Mouse (Mus musculus) kidney, adult 2 months (tissue): ENCODE data around the gene Mmel1. TPM values are rescaled to one million over a fixed set of nuclear protein-coding genes. Genes with fewer than 3 reads are reported as not detected.
A peak's percentile ranks its signal among the peaks of the same experiment; 100 is the strongest.

Experiments used
- DNase-seq: peaks from one replicate; pipeline ENCODE4 v3.0.0; 2021
- H3K27ac ChIP-seq: fragments of 200-500 bp; 2 replicates; pipeline ENCODE4 v1.5.1; 2012; ENCODE audit warnings: low read depth, low read length, control low read depth, inconsistent platforms; ENCODE audit not compliant: insufficient read depth
- H3K27me3 ChIP-seq: fragments of 200-500 bp; replicated peaks from 2 replicates; pipeline ENCODE4 v1.6.1; 2012; ENCODE audit warnings: mild to moderate bottlenecking, moderate library complexity, low read length, inconsistent platforms; ENCODE audit not compliant: control insufficient read depth, insufficient read depth
- H3K36me3 ChIP-seq: fragments of 200-500 bp; 2 replicates; pipeline ENCODE4 v1.6.1; 2012; ENCODE audit warnings: mild to moderate bottlenecking, moderate library complexity, low read length, inconsistent platforms; ENCODE audit not compliant: control insufficient read depth, insufficient read depth
- H3K4me1 ChIP-seq: fragments of 200-500 bp; 2 replicates; pipeline ENCODE4 v1.6.1; 2011; ENCODE audit warnings: low read length; ENCODE audit not compliant: control insufficient read depth, insufficient read depth
- H3K4me3 ChIP-seq: fragments of 200-500 bp; 2 replicates; pipeline ENCODE4 v1.5.1; 2011; ENCODE audit warnings: mild to moderate bottlenecking, low read depth, low read length, control low read depth; ENCODE audit not compliant: insufficient read depth
- CTCF ChIP-seq: fragments of 200-500 bp; conservative IDR thresholded peaks from 2 replicates; pipeline ENCODE4 v1.5.1; 2011; ENCODE audit warnings: low read depth, mild to moderate bottlenecking, control low read depth, low read length, moderate library complexity, mixed read lengths; ENCODE audit not compliant: insufficient read depth, insufficient read length
- POLR2A ChIP-seq: fragments of 200-500 bp; IDR thresholded peaks from one replicate; pipeline ENCODE4 v1.6.1; 2011; ENCODE audit warnings: low read depth, low read length, control low read depth
- WGBS: fragments of 180-500 bp; shearing (Covaris S2); methylation state at CpG from one replicate; pipeline ENCODE4 v1.1.7; 2018; 5-methylcytosine and 5-hydroxymethylcytosine counted together
- polyA plus RNA-seq: library from polyadenylated mRNA; depleted of rRNA; stranded (reverse); fragments of >200 nt; gene quantifications from 2 replicates; pipeline ENCODE4 v1.2.3, GENCODE M21; 2012; rRNA removed

Mmel1 gene
- polyA plus RNA-seq: 0.03 and 0.19 TPM in 2 replicates

DNA sequence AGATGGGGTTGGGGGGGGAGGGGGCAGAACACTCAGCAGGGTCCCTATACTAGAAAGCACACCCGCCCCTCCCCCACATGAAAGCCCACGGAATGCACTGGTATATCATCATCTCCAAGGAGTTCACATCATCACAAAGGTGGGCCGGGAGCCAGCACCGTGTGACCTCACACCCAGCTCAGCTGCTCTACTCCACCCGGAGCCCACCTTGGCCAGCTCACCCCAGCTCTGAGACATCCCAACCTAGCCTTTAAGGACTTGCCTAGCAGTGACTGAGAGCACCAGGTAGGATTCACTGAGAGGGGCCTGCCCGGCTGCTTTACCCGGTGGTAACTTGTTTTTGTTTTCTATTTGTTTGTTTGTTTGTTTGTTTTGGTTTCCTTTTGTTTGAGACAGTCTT, at the start of gene Mmel1:
TSS of gene Mmel1 (plus strand) at position 146 of the 400 bp plus-strand sequence.
- no peaks in the 10 kb centered on the region for H3K36me3 ChIP-seq
- WGBS: 83% methylated on average over 7 of the region's 7 CpGs
- DNase-seq: no peak
- no peaks in the 10 kb centered on the region for H3K27me3 ChIP-seq
- H3K4me1 ChIP-seq: no peaks in the 10 kb centered on the region
- H3K4me3 ChIP-seq: no peak within 1 kb of the TSS
- H3K27ac ChIP-seq: no peak within 1 kb of the TSS
- TF ChIP-seq CTCF (no peak), POLR2A (no peak)

DNA sequence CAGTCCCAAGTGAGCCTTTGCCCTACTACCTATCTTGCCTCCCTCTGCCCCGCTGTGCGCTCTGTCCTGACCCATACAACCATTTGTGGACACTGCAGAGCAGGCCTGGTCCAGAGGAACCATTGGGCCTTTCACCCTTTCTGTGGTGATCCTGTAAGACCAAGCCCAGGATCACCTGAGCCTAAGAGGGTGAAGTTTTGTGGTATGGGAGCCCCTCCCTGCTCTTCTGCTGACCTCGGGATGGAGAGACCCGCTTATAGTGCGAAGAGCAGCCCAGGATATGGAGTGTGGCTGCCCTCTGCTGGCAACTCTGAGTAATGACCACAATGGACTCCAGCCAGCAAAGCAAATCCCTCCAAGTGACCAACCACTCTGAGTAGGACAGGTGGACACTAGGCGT, 43.7 kb upstream of the Mmel1 start:
- DNase-seq: peak; percentile 49
- H3K27ac ChIP-seq: no peak overlapping the region
- WGBS: 33% methylated on average over 6 of the region's 6 CpGs
- no peaks in the 10 kb centered on the region for H3K36me3 ChIP-seq
- TF ChIP-seq POLR2A (no peak), CTCF (peak; percentile 91)
- H3K4me3 ChIP-seq: no peak overlapping the region
- no peaks in the 10 kb centered on the region for H3K4me1 ChIP-seq
- no peaks in the 10 kb centered on the region for H3K27me3 ChIP-seq

GRCm38 (mm10) chr4:154826224-154826623, 43.2 kb upstream of the Mmel1 start:
- no peaks in the 10 kb centered on the region for H3K27me3 ChIP-seq
- WGBS: 59% methylated on average over 7 of the region's 7 CpGs
- H3K36me3 ChIP-seq: no peaks in the 10 kb centered on the region
- no peak overlapping the region for H3K27ac ChIP-seq
- no peak for TF ChIP-seq POLR2A
- TF ChIP-seq CTCF: no peak
- H3K4me1 ChIP-seq: no peaks in the 10 kb centered on the region
- DNase-seq: no peak
- no peak overlapping the region for H3K4me3 ChIP-seq

DNA sequence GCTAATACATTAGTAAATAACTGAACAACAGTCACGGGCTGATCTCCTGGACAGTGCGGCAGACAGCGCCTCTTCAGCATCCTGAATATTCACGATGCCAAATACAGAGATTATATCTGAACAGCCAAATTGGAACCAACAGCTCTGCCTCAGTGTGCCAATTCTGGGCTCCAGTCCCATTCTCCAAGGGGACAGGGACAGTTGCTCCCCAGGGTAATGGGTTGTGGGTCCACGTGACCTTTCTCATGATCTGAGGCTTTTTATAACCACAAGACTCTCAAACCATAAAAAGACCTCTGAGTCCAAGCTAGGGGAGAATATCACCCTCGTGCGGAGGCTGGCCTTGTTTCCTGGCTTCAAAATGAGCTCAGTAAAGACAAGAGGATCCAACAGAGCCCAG, 42.2 kb upstream of the Mmel1 start:
- no peaks in the 10 kb centered on the region for H3K4me1 ChIP-seq
- no peak overlapping the region for H3K4me3 ChIP-seq
- no peaks in the 10 kb centered on the region for H3K36me3 ChIP-seq
- WGBS: 81% methylated on average over 7 of the region's 7 CpGs
- no peak overlapping the region for H3K27ac ChIP-seq
- no peaks in the 10 kb centered on the region for H3K27me3 ChIP-seq
- DNase-seq: no peak
- no peak for TF ChIP-seq POLR2A
- no peak for TF ChIP-seq CTCF

DNA sequence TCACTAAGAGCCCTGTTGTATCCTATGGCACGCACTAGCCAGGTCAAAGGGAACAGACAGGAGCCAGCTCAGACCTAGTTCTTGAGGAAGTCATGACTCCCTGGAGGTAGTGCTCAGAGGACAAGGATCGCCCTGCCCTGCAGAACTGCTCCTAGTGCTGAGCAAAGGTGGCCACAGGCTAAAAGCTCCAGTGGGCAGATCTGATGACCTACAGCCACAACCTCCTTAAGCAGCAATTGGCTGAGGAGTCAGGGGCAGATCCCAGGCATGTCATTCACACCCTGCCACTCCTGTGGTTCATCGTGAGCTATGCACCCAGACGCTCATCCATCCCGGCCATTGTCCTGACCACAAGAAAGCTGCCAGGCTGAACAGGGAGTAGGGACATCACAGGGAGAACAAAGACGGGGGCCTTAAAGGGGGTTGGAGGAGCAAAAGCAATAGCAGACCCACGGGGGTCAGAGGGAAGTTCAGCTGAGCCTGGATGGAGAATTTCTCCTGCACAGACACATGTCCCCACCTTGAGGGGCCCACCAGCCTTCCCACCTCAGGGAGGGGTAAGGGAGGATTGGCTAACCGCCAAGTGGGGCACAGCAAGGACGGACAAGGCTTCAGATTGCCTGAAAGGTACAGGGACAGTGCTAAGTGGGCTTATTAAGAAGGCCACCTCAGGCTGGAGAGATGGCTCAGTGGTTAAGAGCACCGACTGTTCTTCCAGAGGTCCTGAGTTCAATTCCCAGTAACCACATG, 41.3 kb upstream of the Mmel1 start:
- no peak for TF ChIP-seq CTCF
- no peak for TF ChIP-seq POLR2A
- H3K4me1 ChIP-seq: no peaks in the 10 kb centered on the region
- no peak for DNase-seq

DNA sequence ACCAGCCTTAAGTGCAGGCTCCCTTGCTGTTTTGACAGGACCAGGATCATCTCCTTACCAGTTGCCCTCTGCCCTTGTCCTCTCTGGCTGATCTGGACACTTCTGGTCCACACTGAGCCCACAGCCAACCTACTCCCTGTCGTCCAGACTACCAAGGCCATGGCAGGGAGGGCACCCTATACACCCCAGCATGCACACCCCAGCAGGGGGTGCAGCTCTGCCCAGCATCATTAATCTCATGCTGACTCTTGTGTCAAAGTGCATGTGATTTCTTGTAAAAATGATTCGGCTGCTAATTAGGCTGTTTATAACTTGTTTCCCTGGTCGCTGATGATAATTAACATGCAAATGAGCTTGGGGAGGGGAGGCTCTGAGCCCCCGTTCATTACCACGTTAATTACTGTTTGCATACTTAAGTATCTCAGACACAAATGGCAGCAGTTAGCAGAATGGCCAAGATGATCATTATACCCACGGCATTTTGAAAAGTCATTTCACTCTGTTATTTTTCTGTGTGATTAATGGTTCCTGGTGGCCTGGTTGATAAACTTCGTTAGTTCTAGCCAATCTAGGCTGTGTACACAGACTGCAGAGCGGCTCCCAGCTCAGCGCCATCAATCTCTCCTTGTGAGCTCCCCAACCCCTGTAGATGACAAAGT, 37.3 kb upstream of the Mmel1 start:
- H3K27ac ChIP-seq: no peak overlapping the region
- no peak for DNase-seq
- H3K27me3 ChIP-seq: no peaks in the 10 kb centered on the region
- 36% methylated on average over 9 of the region's 9 CpGs for WGBS
- H3K36me3 ChIP-seq: no peaks in the 10 kb centered on the region
- no peaks in the 10 kb centered on the region for H3K4me1 ChIP-seq
- no peak overlapping the region for H3K4me3 ChIP-seq
- TF ChIP-seq CTCF (no peak), POLR2A (no peak)

More for the DNA sequence above, 41.3 kb upstream of the Mmel1 start:
- H3K4me3 ChIP-seq: no peak overlapping the region
- H3K27ac ChIP-seq: no peak overlapping the region
- H3K27me3 ChIP-seq: no peaks in the 10 kb centered on the region
- 46% methylated on average over 10 of the region's 10 CpGs for WGBS
- no peaks in the 10 kb centered on the region for H3K36me3 ChIP-seq

DNA sequence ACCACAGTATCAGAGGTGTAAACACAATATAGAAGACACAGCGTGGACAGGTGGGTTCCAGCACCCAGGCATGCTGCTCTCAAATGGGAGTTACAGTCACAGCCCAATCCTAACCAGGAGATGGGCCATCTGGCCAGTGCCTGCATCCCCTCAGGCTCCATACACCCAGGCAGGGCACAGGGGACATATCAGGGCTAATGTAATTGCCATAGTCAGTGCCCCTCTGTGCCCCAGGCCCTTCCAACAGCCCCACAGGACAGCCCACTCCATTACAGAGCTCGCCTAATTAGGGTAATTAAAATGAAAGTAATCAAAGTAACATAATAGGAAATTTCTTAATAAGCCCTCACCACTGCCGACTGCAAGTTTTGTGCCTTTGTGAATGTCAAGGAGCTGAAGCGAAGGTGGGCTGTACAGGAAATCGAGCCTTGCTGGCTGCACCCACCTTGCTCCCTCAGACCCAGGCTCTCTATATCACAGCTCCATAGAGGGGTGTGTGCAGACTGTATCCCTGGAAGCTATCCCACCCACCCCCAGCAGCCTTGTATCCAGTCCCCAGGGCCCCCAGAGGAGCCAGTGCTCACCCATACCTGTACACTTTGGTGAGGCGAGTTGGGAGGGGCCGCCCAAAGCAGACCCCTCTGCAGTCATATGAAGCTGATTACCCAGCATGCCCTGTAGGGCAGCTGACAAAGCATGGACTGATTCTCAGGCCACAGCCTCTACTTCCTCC, 33.0 kb upstream of the Mmel1 start:
- Histone ChIP-seq H3K36me3 (no peaks in the 10 kb centered on the region), H3K27me3 (no peaks in the 10 kb centered on the region), H3K4me1 (no peaks in the 10 kb centered on the region), H3K27ac (no peak overlapping the region), H3K4me3 (no peak overlapping the region)
- no peak for DNase-seq
- no peak for TF ChIP-seq POLR2A
- no peak for TF ChIP-seq CTCF
- WGBS: 77% methylated on average over 7 of the region's 7 CpGs
